Mouse (Mus musculus) R1 (cell line): ENCODE results near the gene Herpud1.
"Not testable (repeated sequence)": the region's sequence is repeated elsewhere in the genome, so short reads cannot be mapped to it uniquely, and the experiment has no call there.

Source experiments
- DNase-seq: peaks from one replicate; pipeline ENCODE4 v3.0.0-alpha.2; 2018; ENCODE audit warnings: low read depth, low spot score

The Herpud1 gene

GRCm38 (mm10) chr8:94375551-94375991 lies 10.7 kb upstream of the Herpud1 start:
- DNase-seq = no peak

- no peak for DNase-seq
Observed at GRCm38 (mm10) chr8:94376176-94376575, 10.1 kb upstream of the Herpud1 start.

- DNase-seq = no peak
Observed at GRCm38 (mm10) chr8:94376580-94376979, 9.7 kb upstream of the Herpud1 start.

GRCm38 (mm10) chr8:94377031-94377430 lies 9.2 kb upstream of the Herpud1 start:
- DNase-seq = no peak

- DNase-seq = no peak
Observed at GRCm38 (mm10) chr8:94377714-94378205, 8.5 kb upstream of the Herpud1 start.

GRCm38 (mm10) chr8:94378763-94379415 lies 7.3 kb upstream of the Herpud1 start:
- DNase-seq = no peak

GRCm38 (mm10) chr8:94379686-94380085 lies 6.6 kb upstream of the Herpud1 start:
- DNase-seq = no peak

- no peak for DNase-seq
Observed at GRCm38 (mm10) chr8:94384166-94384565, 2.1 kb upstream of the Herpud1 start.

GRCm38 (mm10) chr8:94385506-94386213 lies 578 bp upstream of the Herpud1 start:
- no peak for DNase-seq

- DNase-seq = peak; percentile 70
Observed at GRCm38 (mm10) chr8:94387027-94387684, 918 bp downstream of the Herpud1 start.

GRCm38 (mm10) chr8:94387785-94388184 lies 1.5 kb downstream of the Herpud1 start:
- no peak for DNase-seq

- no peak for DNase-seq
Observed at GRCm38 (mm10) chr8:94389531-94389930, 3.3 kb downstream of the Herpud1 start.

GRCm38 (mm10) chr8:94390429-94390828 lies 4.2 kb downstream of the Herpud1 start:
- no peak for DNase-seq

GRCm38 (mm10) chr8:94390910-94391309 lies 4.7 kb downstream of the Herpud1 start:
- DNase-seq = no peak

GRCm38 (mm10) chr8:94392147-94392546 lies 5.9 kb downstream of the Herpud1 start:
- peak; percentile 88 for DNase-seq

- DNase-seq = no peak
Observed at GRCm38 (mm10) chr8:94392648-94393047, 6.4 kb downstream of the Herpud1 start.

- no peak for DNase-seq
Observed at GRCm38 (mm10) chr8:94395851-94396540, 9.8 kb downstream of the Herpud1 start.

- peak; percentile 35 for DNase-seq
Observed at GRCm38 (mm10) chr8:94396964-94397657, 10.9 kb downstream of the Herpud1 start.

GRCm38 (mm10) chr8:94398587-94398986 lies 12.3 kb downstream of the Herpud1 start:
- no peak for DNase-seq

GRCm38 (mm10) chr8:94399361-94399953 lies 13.2 kb downstream of the Herpud1 start:
- DNase-seq = no peak

- not testable (repeated sequence) for DNase-seq
Observed at GRCm38 (mm10) chr8:94399957-94400356, 13.7 kb downstream of the Herpud1 start.
